ENCODE assay signal across 43 mouse cellular contexts in genomic region chr2:164278359-164278758, GRCm38 (mm10). TPM values are rescaled to one million over a fixed set of nuclear protein-coding genes. Genes with fewer than 3 reads are reported as not detected.
"Had no signal": no experiment of that assay in that cellular context is flagged by ENCODE, and none has a peak within 500 bp of the region (broad histone marks: within the 10 kb centered on the region; RNA-seq: fewer than 3 reads in every experiment).

Gene Svs4, minus strand, starts transcription at chr2:164278459.

- ATAC-seq: hindbrain, embryonic 16.5 days; hindbrain, postnatal 0 days; inflammation-experienced regulatory T-cells, adult 6 months; intestine, embryonic 15.5 days; intestine, embryonic 16.5 days; intestine, postnatal 0 days had no signal

- H3K4me2 ChIP-seq: heart, embryonic 11.5 days; heart, embryonic 12.5 days; heart, embryonic 13.5 days; heart, embryonic 15.5 days; hindbrain, embryonic 12.5 days; hindbrain, embryonic 13.5 days; hindbrain, embryonic 14.5 days; hindbrain, embryonic 15.5 days; intestine, embryonic 15.5 days; kidney, embryonic 15.5 days had no signal

- H3K27ac ChIP-seq: heart, embryonic 10.5 days; heart, embryonic 13.5 days; heart, embryonic 15.5 days; hindbrain, embryonic 10.5 days; hindbrain, embryonic 12.5 days; hindbrain, embryonic 13.5 days; hindbrain, embryonic 14.5 days; hindbrain, embryonic 15.5 days; hindbrain, postnatal 0 days; intestine, embryonic 15.5 days; kidney, embryonic 15.5 days; kidney, postnatal 0 days; layer of hippocampus, adult 2 months; left cerebral cortex, adult 2 months had no signal

- H3K36me3 ChIP-seq: heart, embryonic 10.5 days; heart, embryonic 12.5 days; heart, embryonic 13.5 days; heart, embryonic 15.5 days; hindbrain, embryonic 10.5 days; hindbrain, embryonic 12.5 days; hindbrain, embryonic 13.5 days; hindbrain, embryonic 15.5 days; intestine, embryonic 15.5 days; kidney, embryonic 15.5 days had no signal

- DNase-seq: heart, postnatal 10 days; heart, postnatal 14 days; heart, postnatal 36 days; heart, postnatal 4 days; kidney, adult 11 months; kidney, adult 18-20 months; kidney, adult 2 months; kidney, adult 8-10 months; kidney, adult 9 months; kidney, postnatal 10 days; kidney, postnatal 14 days; kidney, postnatal 25 days; kidney, postnatal 36 days; kidney, postnatal 4 days; layer of hippocampus, adult 9-11 months; layer of hippocampus, postnatal 36 days had no signal

- H3K27me3 ChIP-seq: heart, embryonic 12.5 days; heart, embryonic 13.5 days; heart, embryonic 15.5 days; hindbrain, embryonic 12.5 days; hindbrain, embryonic 13.5 days; hindbrain, embryonic 15.5 days; intestine, embryonic 15.5 days; kidney, embryonic 15.5 days had no signal

- H3K9me3 ChIP-seq: heart, embryonic 10.5 days; heart, embryonic 12.5 days; heart, embryonic 13.5 days; heart, embryonic 15.5 days; hindbrain, embryonic 10.5 days; hindbrain, embryonic 12.5 days; hindbrain, embryonic 13.5 days; hindbrain, embryonic 15.5 days; intestine, embryonic 15.5 days; kidney, embryonic 15.5 days had no signal

- H3K4me1 ChIP-seq: heart, embryonic 10.5 days; heart, embryonic 12.5 days; heart, embryonic 13.5 days; heart, embryonic 15.5 days; hindbrain, embryonic 10.5 days; hindbrain, embryonic 12.5 days; hindbrain, embryonic 13.5 days; hindbrain, embryonic 15.5 days; intestine, embryonic 15.5 days; kidney, embryonic 15.5 days had no signal

- H3K9ac ChIP-seq: heart, embryonic 12.5 days; heart, embryonic 13.5 days; heart, embryonic 15.5 days; hindbrain, embryonic 12.5 days; hindbrain, embryonic 13.5 days; hindbrain, embryonic 14.5 days; hindbrain, embryonic 15.5 days; intestine, embryonic 15.5 days; kidney, embryonic 15.5 days had no signal

- H3K4me3 ChIP-seq: heart, embryonic 10.5 days; heart, embryonic 12.5 days; heart, embryonic 13.5 days; heart, embryonic 15.5 days; hindbrain, embryonic 10.5 days; hindbrain, embryonic 12.5 days; hindbrain, embryonic 13.5 days; hindbrain, embryonic 15.5 days; intestine, embryonic 15.5 days; kidney, embryonic 15.5 days; layer of hippocampus, adult 2 months; left cerebral cortex, adult 2 months had no signal

RNA-seq across cellular contexts. Expression of gene Svs4, which starts in this region (rescaled TPM):
- polyA plus RNA-seq: heart, embryonic 10.5 days; heart, embryonic 11.5 days; heart, embryonic 12.5 days; heart, embryonic 13.5 days; heart, embryonic 14.5 days; heart, embryonic 15.5 days; heart, embryonic 16.5 days; heart, postnatal 0 days; hindbrain, embryonic 10.5 days; hindbrain, embryonic 11.5 days; hindbrain, embryonic 12.5 days; hindbrain, embryonic 13.5 days; hindbrain, embryonic 14.5 days; hindbrain, embryonic 15.5 days; hindbrain, embryonic 16.5 days; hindbrain, postnatal 0 days; inflammation-experienced regulatory T-cells, adult 6 months; intestine, embryonic 14.5 days; intestine, embryonic 15.5 days; intestine, embryonic 16.5 days; intestine, postnatal 0 days; kidney, adult 2 months; kidney, embryonic 15.5 days; kidney, embryonic 16.5 days; kidney, postnatal 0 days; large intestine, adult 2 months had no signal
